Mouse (Mus musculus): Measurements from ENCODE around the gene Btbd8.

Btbd8 gene

DNA sequence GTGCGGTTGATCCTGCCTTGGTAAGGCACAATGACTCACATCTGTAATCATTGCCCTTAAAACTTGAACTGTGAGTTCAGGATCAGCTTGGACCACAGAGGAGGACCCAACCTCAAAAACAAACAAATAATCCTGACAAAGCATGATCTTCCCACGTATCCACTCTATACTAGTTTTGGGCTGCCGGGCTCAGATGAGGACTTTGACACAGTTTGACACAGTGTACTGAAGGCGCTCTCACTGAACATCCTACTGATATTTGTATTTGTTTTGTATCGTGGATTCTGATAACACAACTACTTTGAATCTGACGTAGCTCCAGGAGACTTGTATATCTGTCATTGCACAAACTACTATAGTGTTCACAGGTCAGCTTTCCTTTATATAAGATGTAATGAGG is 83.6 kb downstream of the Btbd8 start:
- no peak for DNase-seq

GRCm38 (mm10) chr5:107521897-107522296 is 84.1 kb downstream of the Btbd8 start:
- DNase-seq: no peak

GRCm38 (mm10) chr5:107524281-107524680 is 86.5 kb downstream of the Btbd8 start:
- DNase-seq: no peak

GRCm38 (mm10) chr5:107528856-107529255 is 91.1 kb downstream of the Btbd8 start:
- no peak for DNase-seq

DNA sequence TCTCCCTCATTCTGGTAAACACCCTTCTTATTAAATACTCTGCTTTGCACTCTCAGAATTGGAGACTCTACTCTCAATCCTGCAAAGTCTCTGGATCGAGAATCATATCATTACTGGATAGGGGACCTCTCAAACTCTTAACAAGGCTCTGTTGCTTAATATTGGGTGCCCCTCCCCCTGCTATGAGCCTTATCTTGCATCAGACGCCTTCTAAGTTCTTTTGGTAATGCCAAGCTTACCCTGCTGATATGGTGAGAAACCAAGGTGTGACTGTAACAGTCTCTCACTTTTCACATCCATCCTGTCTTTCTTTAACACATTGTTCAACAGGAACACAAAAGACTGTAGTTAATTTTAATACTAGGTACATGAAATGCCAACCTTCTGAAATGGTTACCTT is 95.8 kb downstream of the Btbd8 start:
- DNase-seq: no peak

DNA sequence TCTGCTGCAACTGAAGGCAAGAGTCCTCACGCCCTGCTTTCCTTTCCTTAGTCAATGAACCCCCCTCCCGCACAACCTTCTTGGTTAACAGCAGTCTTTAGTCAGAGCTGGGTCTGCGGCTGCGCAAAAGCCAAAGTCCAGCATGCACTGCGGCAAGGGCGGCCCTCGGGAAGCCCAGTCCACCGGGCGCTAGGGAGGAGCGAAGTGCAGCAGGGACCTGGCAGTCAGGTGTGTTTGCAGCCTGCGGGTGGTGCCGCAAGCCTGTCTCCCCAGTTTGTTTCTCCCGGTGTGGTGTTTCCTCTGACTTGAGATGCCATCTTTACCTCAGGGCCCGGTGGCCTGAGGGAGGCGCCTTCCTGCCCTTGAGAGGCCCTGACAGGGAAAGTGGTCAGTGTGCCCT is 96.8 kb downstream of the Btbd8 start, which contains the start of gene 1700028K03Rik:
1700028K03Rik (plus strand) TSS at position 129 of the 400 bp plus-strand sequence.
- DNase-seq: no peak

GRCm38 (mm10) chr5:107541696-107542095 is 103.9 kb downstream of the Btbd8 start:
- DNase-seq: no peak

DNA sequence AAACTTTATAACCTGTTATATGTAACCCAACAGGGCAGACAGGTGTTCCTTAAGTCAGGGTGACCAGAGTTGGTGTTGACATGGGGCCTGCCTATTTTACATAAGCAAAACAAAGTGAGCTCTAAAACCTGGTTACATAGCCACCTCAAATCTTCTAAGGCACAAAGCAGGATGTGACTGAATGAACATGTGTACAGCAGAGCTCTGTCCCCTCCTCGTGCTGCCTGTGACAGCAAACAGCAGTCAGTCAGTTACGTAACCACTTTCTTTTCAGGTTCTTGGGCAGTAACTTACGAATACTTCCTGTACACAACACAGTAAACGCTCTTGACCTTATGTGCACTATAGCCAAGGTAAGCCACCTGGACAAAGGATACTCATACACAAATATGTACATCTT is 108.1 kb downstream of the Btbd8 start:
- no peak for DNase-seq

DNA sequence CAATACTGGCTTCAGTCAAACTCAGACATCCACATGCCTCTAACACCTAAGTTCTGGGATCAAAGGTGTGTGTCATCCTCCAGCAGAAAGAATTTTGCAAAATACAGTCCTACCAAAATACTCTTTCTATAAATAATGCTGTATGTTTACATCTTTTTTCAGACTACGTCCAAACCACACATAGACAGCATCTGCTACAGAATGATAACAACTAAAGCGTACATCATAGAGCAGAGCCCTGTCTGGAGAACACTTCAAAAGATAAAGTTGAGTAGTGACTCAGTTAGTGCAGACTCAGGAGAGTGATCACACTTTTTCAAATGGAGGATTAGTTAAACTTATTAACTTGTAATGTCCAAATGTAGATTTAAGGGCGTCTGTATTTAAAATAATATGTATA is 110.2 kb downstream of the Btbd8 start:
- DNase-seq: no peak

DNA sequence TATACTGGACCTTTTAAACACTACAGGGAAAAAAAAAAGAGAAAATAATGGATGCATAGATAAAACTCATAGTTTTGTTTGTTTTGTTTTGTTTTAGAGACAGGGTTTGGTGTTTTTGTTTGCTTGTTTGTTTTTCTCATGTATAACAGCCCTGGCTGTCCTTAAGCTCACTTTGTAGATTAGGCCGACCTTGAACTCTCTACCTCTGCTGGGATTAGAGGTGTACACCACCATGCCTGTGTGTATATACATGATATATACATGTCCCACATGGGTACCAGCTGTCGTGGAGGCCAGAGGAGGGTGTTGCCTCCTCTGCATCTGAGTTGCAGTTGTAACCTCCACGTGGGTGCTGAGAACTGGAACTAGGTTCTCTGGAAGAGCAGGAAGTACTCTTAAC is 110.6 kb downstream of the Btbd8 start:
- DNase-seq: no peak

- no peak for DNase-seq
These were observed 116.5 kb downstream of the Btbd8 start for GRCm38 (mm10) chr5:107554336-107554735.

DNA sequence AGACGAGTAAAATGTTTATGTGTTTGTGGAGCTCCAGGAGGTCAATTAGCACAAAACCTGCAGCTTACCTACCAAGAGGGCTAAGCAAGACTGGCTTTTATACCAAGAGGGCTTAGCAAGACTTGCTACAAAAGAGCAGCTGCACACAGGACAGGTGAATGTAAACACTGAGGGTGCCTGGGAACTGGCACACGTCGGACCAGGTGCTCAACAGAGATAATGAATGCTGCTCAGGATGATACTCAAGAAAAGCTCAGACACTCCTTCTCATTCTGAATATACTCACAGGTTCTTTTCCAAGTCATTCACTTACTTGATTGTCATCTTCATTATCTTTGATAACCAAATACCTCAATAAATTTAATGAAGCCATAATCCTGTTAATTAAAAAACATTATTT is 119.2 kb downstream of the Btbd8 start:
- DNase-seq: no peak
